Mouse (Mus musculus) testis, adult 2 months (tissue): ENCODE measurements around the gene Auh.

Experiments
- CTCF ChIP-seq: fragments of 200-500 bp; IDR thresholded peaks from 2 replicates; pipeline ENCODE4 v1.5.1; 2012; ENCODE audit warnings: low read depth, mild to moderate bottlenecking, inconsistent platforms, low read length, moderate library complexity; ENCODE audit not compliant: control insufficient read depth, insufficient read depth, insufficient replicate concordance
- POLR2A ChIP-seq: fragments of 200-500 bp; IDR thresholded peaks from 2 replicates; pipeline ENCODE4 v1.6.1; 2012; ENCODE audit warnings: low read depth, mild to moderate bottlenecking, inconsistent platforms, low read length, moderate library complexity; ENCODE audit not compliant: control insufficient read depth

- no peak for TF ChIP-seq CTCF
- no peak for TF ChIP-seq POLR2A
Observed at GRCm38 (mm10) chr13:52802482-52802881, 127.0 kb downstream of the Auh start.
